Mouse (Mus musculus): ENCODE data around the gene Gm8229.
"Not testable (repeated sequence)": the region's sequence is repeated elsewhere in the genome, so short reads cannot be mapped to it uniquely, and the experiment has no call there.

Gene Gm8229

GRCm38 (mm10) chr14:44365057-44365456 lies at the start of gene Gm8229:
Gene Gm8229, plus strand, starts transcription at chr14:44365357.
- not testable (repeated sequence) for DNase-seq

- DNase-seq: not testable (repeated sequence)
Measured at GRCm38 (mm10) chr14:44338484-44338883, 26.7 kb upstream of the Gm8229 start, which contains the start of gene Gm5930. Gene Gm5930, minus strand, starts transcription at chr14:44338584.

GRCm38 (mm10) chr14:44361416-44361815 lies 3.7 kb upstream of the Gm8229 start:
- DNase-seq: not testable (repeated sequence)

GRCm38 (mm10) chr14:44362301-44362700 lies 2.9 kb upstream of the Gm8229 start:
- DNase-seq: not testable (repeated sequence)

- not testable (repeated sequence) for DNase-seq
Measured at GRCm38 (mm10) chr14:44384233-44384632, 19.1 kb downstream of the Gm8229 start.

- not testable (repeated sequence) for DNase-seq
Measured at GRCm38 (mm10) chr14:44410588-44410987, 45.4 kb downstream of the Gm8229 start, which contains the start of gene Gm3371. Gene Gm3371, minus strand, starts transcription at chr14:44410688.
